Mouse (Mus musculus) stomach, postnatal 0 days (tissue): Measurements from ENCODE around the gene Slc24a3.

Source experiments
- CTCF ChIP-seq: IDR thresholded peaks from 2 replicates; pipeline ENCODE4 v1.5.1; 2016; ENCODE audit warnings: antibody characterized with exemption, low read depth, mild to moderate bottlenecking, moderate library complexity
- EP300 ChIP-seq: optimal IDR thresholded peaks from 2 replicates; pipeline ENCODE3; 2016; ENCODE audit warnings: antibody characterized with exemption

DNA sequence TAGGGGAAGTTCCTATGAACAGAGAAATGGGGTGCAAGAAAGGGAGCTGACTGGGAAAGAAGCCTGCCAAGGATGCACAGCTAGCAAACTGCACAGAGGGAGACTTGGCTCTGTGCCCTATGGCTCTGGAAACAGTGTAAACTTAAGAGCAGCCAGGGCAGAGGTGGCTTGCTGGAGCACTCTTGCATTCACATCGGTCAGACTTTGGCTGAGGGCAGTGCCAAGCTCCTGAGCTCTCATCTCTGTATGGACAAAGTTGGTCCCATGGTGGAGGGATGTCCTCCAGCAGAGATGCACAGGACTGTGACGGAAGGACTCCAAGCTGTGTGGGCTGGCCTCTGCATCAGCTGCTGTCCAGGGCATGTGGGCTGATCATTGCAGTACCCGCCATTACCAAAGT is 516.0 kb downstream of the Slc24a3 start:
- TF ChIP-seq EP300 (no peak), CTCF (no peak)
